Mouse (Mus musculus) C2C12 (cell line): Measurements from ENCODE around the gene Dpp7. TPM values are rescaled to one million over a fixed set of nuclear protein-coding genes. Genes with fewer than 3 reads are reported as not detected.

Experiments used
- H3K27me3 ChIP-seq: one replicate; pipeline ENCODE4 v1.6.1; 2011; ENCODE audit not compliant: control insufficient read depth, insufficient read depth, insufficient read length
- H3K36me3 ChIP-seq: one replicate; pipeline ENCODE4 v1.6.1; 2011; ENCODE audit not compliant: control insufficient read depth, insufficient read depth
- H3K4me3 ChIP-seq: one replicate; pipeline ENCODE4 v1.5.1; 2011; ENCODE audit warnings: mild to moderate bottlenecking, control low read depth; ENCODE audit not compliant: poor library complexity, insufficient read depth, severe bottlenecking
- H3K79me2 ChIP-seq: one replicate; pipeline ENCODE4 v1.6.1; 2011; ENCODE audit not compliant: control insufficient read depth, insufficient read depth
- H3K79me3 ChIP-seq: one replicate; pipeline ENCODE4 v1.6.1; 2011; ENCODE audit warnings: low read depth, control low read depth
- H3ac ChIP-seq: one replicate; pipeline ENCODE3; 2011; ENCODE audit warnings: low read depth; ENCODE audit not compliant: control insufficient read depth, insufficient read length
- CEBPB ChIP-seq: IDR thresholded peaks from one replicate; pipeline ENCODE4 v1.6.1; 2011; ENCODE audit warnings: low read depth, mild to moderate bottlenecking, control low read depth, moderate library complexity
- CTCF ChIP-seq: IDR thresholded peaks from one replicate; pipeline ENCODE4 v1.5.1; 2011; ENCODE audit not compliant: control insufficient read depth, insufficient read depth, insufficient read length
- FOSL1 ChIP-seq: IDR thresholded peaks from one replicate; pipeline ENCODE4 v1.8.0; 2011; ENCODE audit warnings: mild to moderate bottlenecking, low read length; ENCODE audit not compliant: poor library complexity, insufficient read depth, severe bottlenecking
- MAX ChIP-seq: IDR thresholded peaks from one replicate; pipeline ENCODE4 v1.6.1; 2011; ENCODE audit warnings: mild to moderate bottlenecking, control low read depth
- MYOD1 ChIP-seq: IDR thresholded peaks from one replicate; pipeline ENCODE4 v1.6.1; 2011; ENCODE audit warnings: low read depth; ENCODE audit not compliant: control insufficient read depth, insufficient read length
- MYOG ChIP-seq: IDR thresholded peaks from one replicate; pipeline ENCODE4 v1.6.1; 2011; ENCODE audit not compliant: control insufficient read depth, insufficient read length; ENCODE audit errors: extremely low read depth
- USF1 ChIP-seq: IDR thresholded peaks from one replicate; pipeline ENCODE4 v1.6.1; 2011; ENCODE audit warnings: low read depth, mild to moderate bottlenecking, control low read depth, moderate library complexity
- polyA plus RNA-seq: library from polyadenylated mRNA; unstranded; fragments of >200 nt; fragmentation: generic; extraction: Trizol; gene quantifications from one replicate; pipeline ENCODE4 v1.2.1, GENCODE M21; 2012; ENCODE audit warnings: missing spikeins

Dpp7 gene
- polyA plus RNA-seq, 1 experiment: 22.4 TPM

- Histone ChIP-seq H3K36me3 (peaks cover 35% of the 10 kb centered on the region), H3K27me3 (no peaks in the 10 kb centered on the region), H3K79me3 (no peaks in the 10 kb centered on the region), H3ac (peak overlapping the region; percentile 87), H3K79me2 (peaks cover 16% of the 10 kb centered on the region), H3K4me3 (peak overlapping the region; percentile 65)
- TF ChIP-seq CEBPB (no peak), USF1 (no peak), MAX (no peak), CTCF (no peak), MYOD1 (no peak), MYOG (no peak), FOSL1 (no peak)
Measured at GRCm38 (mm10) chr2:25364761-25365090, 8.6 kb upstream of the Dpp7 start.

DNA sequence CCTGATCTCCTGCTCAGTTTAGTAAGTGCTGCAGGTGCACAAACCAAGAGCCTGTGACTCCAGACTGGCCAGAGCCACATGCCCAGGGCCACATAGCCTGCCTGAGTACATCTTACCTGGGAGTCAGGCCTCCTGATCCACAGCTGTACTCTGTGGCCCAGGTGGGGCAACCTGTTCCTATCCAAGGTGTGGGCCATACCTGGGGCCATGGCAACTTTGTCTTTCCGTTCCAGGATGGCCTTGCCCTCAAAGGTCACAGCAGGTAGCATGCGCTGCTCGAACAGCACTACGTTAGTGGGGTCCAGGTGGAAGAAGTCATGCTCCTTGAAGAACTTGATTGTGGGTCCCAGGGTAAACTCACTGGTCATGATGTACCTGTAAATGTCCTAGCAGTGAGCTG lies 8.2 kb upstream of the Dpp7 start:
- Histone ChIP-seq H3K4me3 (peak overlapping the region; percentile 65), H3K27me3 (no peaks in the 10 kb centered on the region), H3K36me3 (peaks cover 39% of the 10 kb centered on the region), H3K79me3 (no peaks in the 10 kb centered on the region), H3K79me2 (peaks cover 16% of the 10 kb centered on the region), H3ac (no peak overlapping the region)
- TF ChIP-seq FOSL1: no peak
- TF ChIP-seq MYOG: no peak
- no peak for TF ChIP-seq MAX
- TF ChIP-seq CTCF: no peak
- no peak for TF ChIP-seq USF1
- no peak for TF ChIP-seq MYOD1
- TF ChIP-seq CEBPB: no peak

- no peaks in the 10 kb centered on the region for H3K27me3 ChIP-seq
- no peak overlapping the region for H3ac ChIP-seq
- no peaks in the 10 kb centered on the region for H3K79me3 ChIP-seq
- TF ChIP-seq USF1: no peak
- no peak for TF ChIP-seq MYOG
- peak; percentile 46 for TF ChIP-seq MYOD1
- TF ChIP-seq FOSL1: no peak
- no peak for TF ChIP-seq MAX
- H3K4me3 ChIP-seq: no peak overlapping the region
- H3K79me2 ChIP-seq: peaks cover 16% of the 10 kb centered on the region
- peaks cover 39% of the 10 kb centered on the region for H3K36me3 ChIP-seq
Measured at GRCm38 (mm10) chr2:25363478-25364178, 7.5 kb upstream of the Dpp7 start.

DNA sequence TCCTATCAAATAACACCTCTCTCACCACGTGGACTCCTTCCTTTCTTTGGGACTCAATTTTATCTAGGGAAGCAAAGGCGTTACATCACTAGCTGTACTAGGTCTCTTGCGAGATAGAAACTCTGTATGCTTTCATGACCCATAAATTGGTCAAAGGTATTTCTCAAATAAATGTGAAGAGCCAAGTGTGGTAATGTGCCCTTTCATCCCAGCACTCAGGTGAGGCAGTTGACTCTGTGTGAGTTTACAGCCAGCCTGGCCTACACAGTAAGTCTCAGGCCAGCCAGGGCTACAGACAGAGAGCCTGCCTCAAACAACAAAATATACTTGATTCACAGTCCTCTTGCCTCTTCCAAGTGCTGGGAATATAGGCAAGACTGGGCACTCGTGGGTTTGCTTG lies 3.7 kb upstream of the Dpp7 start:
- Histone ChIP-seq H3ac (no peak overlapping the region), H3K4me3 (no peak overlapping the region), H3K79me2 (peaks cover 25% of the 10 kb centered on the region), H3K36me3 (peaks cover 39% of the 10 kb centered on the region), H3K27me3 (no peaks in the 10 kb centered on the region), H3K79me3 (peaks cover under 1% of the 10 kb centered on the region)
- TF ChIP-seq USF1: no peak
- no peak for TF ChIP-seq MYOG
- no peak for TF ChIP-seq MAX
- no peak for TF ChIP-seq MYOD1
- TF ChIP-seq FOSL1: no peak
- TF ChIP-seq CEBPB: no peak
- no peak for TF ChIP-seq CTCF

GRCm38 (mm10) chr2:25355419-25356066 lies 616 bp downstream of the Dpp7 start:
- Histone ChIP-seq H3K36me3 (peaks cover 47% of the 10 kb centered on the region), H3K79me2 (peaks cover 20% of the 10 kb centered on the region)
- no peak for TF ChIP-seq CTCF
- no peak for TF ChIP-seq CEBPB
- TF ChIP-seq FOSL1: no peak
- no peak for TF ChIP-seq USF1
- no peak for TF ChIP-seq MYOG
- no peak for TF ChIP-seq MYOD1
- TF ChIP-seq MAX: no peak

More at GRCm38 (mm10) chr2:25355419-25356066, 616 bp downstream of the Dpp7 start:
- peak overlapping the region; percentile 82 for H3ac ChIP-seq
- H3K4me3 ChIP-seq: peak overlapping the region; percentile 44
- peaks cover 2% of the 10 kb centered on the region for H3K79me3 ChIP-seq
- no peaks in the 10 kb centered on the region for H3K27me3 ChIP-seq
